Mouse (Mus musculus): Measurements from ENCODE around the gene Tjp2. TPM values are rescaled to one million over a fixed set of nuclear protein-coding genes. Genes with fewer than 3 reads are reported as not detected.

The Tjp2 gene
- total and polyA plus RNA-seq, 3 experiments = 9.0 to 17.8 (median 13.7) TPM

DNA sequence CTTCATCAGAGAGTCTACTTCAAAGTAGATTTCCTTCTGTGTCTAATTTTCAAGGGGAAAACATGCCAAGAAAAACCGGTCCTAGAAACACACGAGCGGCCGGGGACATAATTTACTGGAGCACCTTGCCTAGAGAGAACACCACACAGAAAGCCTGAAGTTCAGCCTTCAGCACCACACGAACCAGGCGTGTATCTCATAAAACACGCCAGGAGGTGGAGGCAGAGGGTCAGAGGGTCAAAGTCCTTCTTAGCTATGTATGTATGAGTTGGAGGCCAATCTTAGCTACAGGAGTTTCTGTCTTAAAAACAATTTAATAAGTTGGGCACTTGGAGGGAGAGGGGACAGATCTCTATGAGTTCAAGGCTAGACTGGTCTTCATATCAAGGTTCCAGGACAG, 9.9 kb downstream of the Tjp2 start:
- Histone ChIP-seq H3K27ac (ENCODE audit: insufficient read depth, low read depth) (no peak overlapping the region), H3K79me2 (replicated peaks; ENCODE audit: control insufficient read depth, extremely low read depth, insufficient read depth, poor library complexity, severe bottlenecking) (0 out of 2 replicates have a peak, but pooled peaks cover 2% of the 10 kb centered on the region), H3K27me3 (replicated peaks) (no peaks in the 10 kb centered on the region), H3K4me3 (replicated peaks in 1 of 3; ENCODE audit: low read depth in 2 of 3, low read length in 2 of 3, poor library complexity in 1 of 3) (no peak overlapping the region), H3K9me3 (replicated peaks; ENCODE audit: low read length) (no peaks in the 10 kb centered on the region), H3K4me1 (ENCODE audit: control insufficient read depth in 1 of 2, insufficient read depth in 2 of 2) (peaks cover 0 to 11% of the 10 kb centered on the region in 2 experiments; a peak in 2 of 4 replicates), H3K9ac (ENCODE audit: insufficient read depth, low read depth) (no peak overlapping the region), H3K4me2 (ENCODE audit: insufficient read depth, low read depth, poor library complexity, severe bottlenecking) (no peak overlapping the region), H3K36me3 (replicated peaks in 1 of 2; ENCODE audit: control insufficient read depth in 1 of 2, insufficient read depth in 1 of 2, low read length in 1 of 2) (no peaks in the 10 kb centered on the region)
- DNase-seq (ENCODE audit: extremely low read depth) = no peak
- in situ Hi-C loops (cut with MboI; ENCODE audit: low pct_ligation_motif_present, low pct_unique_long_range_greater_than_20kb, low sequenced_read_pairs) = no loop called here
- TF ChIP-seq E2F4 (IDR thresholded peaks at IDR 0.05; ENCODE audit: insufficient replicate concordance, low read depth, low read length) (no peak), ELF1 (IDR thresholded peaks at IDR 0.05; ENCODE audit: low read depth, low read length) (no peak), EP300 (IDR thresholded peaks at IDR 0.05; ENCODE audit: low read length) (no peak), CTCF (conservative IDR thresholded peaks at IDR 0.05 in 1 of 2, IDR thresholded peaks at IDR 0.05 in 1 of 2; ENCODE audit: low read depth in 2 of 2, low read length in 2 of 2) (peak in 1 of 2 experiments; percentile 49; a peak in 2 of 4 replicates), ZNF384 (IDR thresholded peaks at IDR 0.05; ENCODE audit: low read depth, low read length) (no peak), ZKSCAN1 (IDR thresholded peaks at IDR 0.05; ENCODE audit: borderline replicate concordance, low read depth, low read length) (no peak), MAX (IDR thresholded peaks at IDR 0.05; ENCODE audit: low read length) (no peak), IRF4 (IDR thresholded peaks at IDR 0.05; ENCODE audit: low read depth, low read length) (no peak), JUN (IDR thresholded peaks at IDR 0.05; ENCODE audit: insufficient read depth, low read depth, low read length) (no peak), RAD21 (IDR thresholded peaks at IDR 0.05; ENCODE audit: low read depth, low read length) (peak; percentile 21), ETS1 (conservative IDR thresholded peaks at IDR 0.05; ENCODE audit: low read depth, low read length) (no peak), MYC (IDR thresholded peaks at IDR 0.05; ENCODE audit: low read depth, low read length) (no peak), RCOR1 (conservative IDR thresholded peaks at IDR 0.05; ENCODE audit: low read depth, low read length) (no peak), POLR2AphosphoS2 (IDR thresholded peaks at IDR 0.05; ENCODE audit: low read depth, low read length) (no peak), ZMIZ1 (IDR thresholded peaks at IDR 0.05; ENCODE audit: low read depth, low read length) (no peak), SMC3 (IDR thresholded peaks at IDR 0.05; ENCODE audit: low read depth, low read length) (peak; percentile 24; the same call in 1 of the 2 replicates), MXI1 (IDR thresholded peaks at IDR 0.05; ENCODE audit: low read depth, low read length) (no peak), UBTF (IDR thresholded peaks at IDR 0.05; ENCODE audit: low read depth, low read length) (no peak), ZC3H11A (IDR thresholded peaks at IDR 0.05; ENCODE audit: low read depth, low read length) (no peak), GABPA (IDR thresholded peaks at IDR 0.05; ENCODE audit: insufficient replicate concordance, low read depth, low read length) (no peak)
- dilution Hi-C loops (cut with MboI; ENCODE audit: extremely low pct_ligation_motif_present, extremely low pct_unique_long_range_greater_than_20kb, low sequenced_read_pairs) = no loop called here

DNA sequence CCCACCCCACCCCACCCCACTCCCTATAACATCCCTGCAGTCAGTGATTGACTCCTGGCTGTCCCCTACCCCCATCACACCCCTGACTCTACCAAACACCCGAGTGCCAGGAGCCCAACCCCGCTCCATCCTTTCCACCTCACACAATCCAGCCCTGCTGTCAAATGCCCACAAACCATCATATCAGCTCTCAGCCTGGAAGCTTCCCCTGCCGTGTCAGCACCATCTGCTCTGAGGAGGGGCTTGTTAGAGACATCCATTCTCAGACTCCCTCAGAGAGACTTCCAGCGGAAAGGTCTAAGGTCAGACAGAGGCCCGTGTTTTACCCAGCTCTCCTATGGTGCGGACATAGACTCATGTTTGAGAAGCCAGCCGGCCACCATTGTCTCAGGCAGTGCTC, 11.5 kb downstream of the Tjp2 start:
- Histone ChIP-seq H3K27me3 (replicated peaks) (no peaks in the 10 kb centered on the region), H3K27ac (ENCODE audit: insufficient read depth, low read depth) (no peak overlapping the region), H3K4me3 (replicated peaks in 1 of 3; ENCODE audit: low read depth in 2 of 3, low read length in 2 of 3, poor library complexity in 1 of 3) (no peak overlapping the region), H3K36me3 (replicated peaks in 1 of 2; ENCODE audit: control insufficient read depth in 1 of 2, insufficient read depth in 1 of 2, low read length in 1 of 2) (no peaks in the 10 kb centered on the region), H3K4me1 (ENCODE audit: control insufficient read depth in 1 of 2, insufficient read depth in 2 of 2) (peaks cover 0 to 2% of the 10 kb centered on the region in 2 experiments; a peak in 1 of 4 replicates), H3K9ac (ENCODE audit: insufficient read depth, low read depth) (no peak overlapping the region), H3K4me2 (ENCODE audit: insufficient read depth, low read depth, poor library complexity, severe bottlenecking) (no peak overlapping the region), H3K9me3 (replicated peaks; ENCODE audit: low read length) (no peaks in the 10 kb centered on the region), H3K79me2 (replicated peaks; ENCODE audit: control insufficient read depth, extremely low read depth, insufficient read depth, poor library complexity, severe bottlenecking) (0 out of 2 replicates have a peak, but pooled peaks cover 2% of the 10 kb centered on the region)
- TF ChIP-seq CHD2 (IDR thresholded peaks at IDR 0.05; ENCODE audit: low read length) = no peak
- no peak for TF ChIP-seq ELF1 (IDR thresholded peaks at IDR 0.05; ENCODE audit: low read depth, low read length)
- no peak for TF ChIP-seq ETS1 (conservative IDR thresholded peaks at IDR 0.05; ENCODE audit: low read depth, low read length)
- TF ChIP-seq ZC3H11A (IDR thresholded peaks at IDR 0.05; ENCODE audit: low read depth, low read length) = no peak
- TF ChIP-seq MAZ (IDR thresholded peaks at IDR 0.05; ENCODE audit: low read depth, low read length) = no peak
- no peak for TF ChIP-seq IRF4 (IDR thresholded peaks at IDR 0.05; ENCODE audit: low read depth, low read length)
- TF ChIP-seq MAX (IDR thresholded peaks at IDR 0.05; ENCODE audit: low read length) = no peak
- TF ChIP-seq KAT2A (IDR thresholded peaks at IDR 0.05; ENCODE audit: insufficient replicate concordance, low read length) = no peak
- no peak for TF ChIP-seq POLR2AphosphoS2 (IDR thresholded peaks at IDR 0.05; ENCODE audit: low read depth, low read length)
- TF ChIP-seq UBTF (IDR thresholded peaks at IDR 0.05; ENCODE audit: low read depth, low read length) = no peak
- no peak for TF ChIP-seq JUN (IDR thresholded peaks at IDR 0.05; ENCODE audit: insufficient read depth, low read depth, low read length)
- in situ Hi-C loops (cut with MboI; ENCODE audit: low pct_ligation_motif_present, low pct_unique_long_range_greater_than_20kb, low sequenced_read_pairs) = no loop called here
- dilution Hi-C loops (cut with MboI; ENCODE audit: extremely low pct_ligation_motif_present, extremely low pct_unique_long_range_greater_than_20kb, low sequenced_read_pairs) = no loop called here
- DNase-seq (ENCODE audit: extremely low read depth) = no peak
